Mouse (Mus musculus): ENCODE results near the gene Ucp1.
"Not testable (repeated sequence)": the region's sequence is repeated elsewhere in the genome, so short reads cannot be mapped to it uniquely, and the experiment has no call there.

Ucp1 gene

DNA sequence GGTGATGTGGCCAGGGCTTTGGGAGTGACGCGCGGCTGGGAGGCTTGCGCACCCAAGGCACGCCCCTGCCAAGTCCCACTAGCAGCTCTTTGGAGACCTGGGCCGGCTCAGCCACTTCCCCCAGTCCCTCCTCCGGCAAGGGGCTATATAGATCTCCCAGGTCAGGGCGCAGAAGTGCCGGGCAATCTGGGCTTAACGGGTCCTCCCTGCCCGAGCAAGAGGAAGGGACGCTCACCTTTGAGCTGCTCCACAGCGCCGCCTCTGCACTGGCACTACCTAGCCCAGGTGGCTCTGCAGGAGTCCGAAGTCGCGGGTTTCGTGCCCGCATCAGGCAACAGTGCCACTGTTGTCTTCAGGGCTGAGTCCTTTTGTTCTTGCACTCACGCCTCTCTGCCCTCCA lies at the start of gene Ucp1:
Gene Ucp1, plus strand, starts transcription at position 177 of the 400 bp plus-strand sequence.
- no peak for DNase-seq

GRCm38 (mm10) chr8:83244151-83244550 lies 46.0 kb upstream of the Ucp1 start:
- peak; percentile 93 for DNase-seq

DNA sequence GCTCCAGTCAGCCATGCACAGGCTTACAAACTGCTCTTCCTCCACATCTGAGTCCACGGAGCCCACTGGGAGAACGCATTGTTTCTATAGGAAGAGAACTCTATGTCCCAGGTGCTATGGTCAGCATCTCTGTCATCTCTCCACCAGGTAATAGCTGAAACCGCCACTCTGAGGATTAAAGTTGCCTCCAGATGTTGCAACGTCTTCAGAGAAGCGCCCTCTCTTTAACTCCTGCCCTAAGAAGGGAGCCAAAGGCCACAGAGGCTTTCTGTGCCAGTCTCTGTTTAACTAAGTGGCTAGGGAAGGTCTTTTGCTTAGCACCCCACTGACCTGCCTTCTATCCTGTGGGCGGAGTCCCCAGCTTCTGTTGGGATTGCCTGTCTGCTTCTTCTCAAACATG lies 39.3 kb upstream of the Ucp1 start:
- DNase-seq, result no peak

GRCm38 (mm10) chr8:83251362-83252246 lies 38.5 kb upstream of the Ucp1 start:
- peak; percentile 73 for DNase-seq

- no peak for DNase-seq
Measured at GRCm38 (mm10) chr8:83252791-83253190, 37.4 kb upstream of the Ucp1 start.

DNA sequence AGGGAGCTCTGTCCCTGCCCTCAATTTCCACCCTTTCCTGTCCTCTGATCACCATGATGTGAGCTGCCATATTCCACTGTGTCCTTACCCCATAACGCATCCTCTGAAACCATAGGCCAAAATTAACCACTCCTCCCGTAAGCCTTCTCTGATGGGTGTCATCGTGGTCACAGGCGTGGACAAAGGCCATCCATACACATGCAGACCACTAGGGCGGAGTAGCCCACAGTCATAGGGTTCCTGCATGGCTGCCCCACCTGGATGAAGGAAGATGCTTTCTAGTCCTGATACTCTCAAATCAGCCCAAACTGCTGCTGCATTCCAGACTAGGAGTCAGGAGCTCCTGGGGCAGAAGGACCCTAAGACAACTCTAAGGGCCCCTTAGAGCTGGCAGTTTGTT lies 32.5 kb upstream of the Ucp1 start:
- no peak for DNase-seq

- peak; percentile 87 for DNase-seq
Measured at GRCm38 (mm10) chr8:83260418-83261215, 29.5 kb upstream of the Ucp1 start.

- no peak for DNase-seq
Measured at GRCm38 (mm10) chr8:83271172-83271571, 19.0 kb upstream of the Ucp1 start.

- no peak for DNase-seq
Measured at GRCm38 (mm10) chr8:83272464-83272863, 17.7 kb upstream of the Ucp1 start.

DNA sequence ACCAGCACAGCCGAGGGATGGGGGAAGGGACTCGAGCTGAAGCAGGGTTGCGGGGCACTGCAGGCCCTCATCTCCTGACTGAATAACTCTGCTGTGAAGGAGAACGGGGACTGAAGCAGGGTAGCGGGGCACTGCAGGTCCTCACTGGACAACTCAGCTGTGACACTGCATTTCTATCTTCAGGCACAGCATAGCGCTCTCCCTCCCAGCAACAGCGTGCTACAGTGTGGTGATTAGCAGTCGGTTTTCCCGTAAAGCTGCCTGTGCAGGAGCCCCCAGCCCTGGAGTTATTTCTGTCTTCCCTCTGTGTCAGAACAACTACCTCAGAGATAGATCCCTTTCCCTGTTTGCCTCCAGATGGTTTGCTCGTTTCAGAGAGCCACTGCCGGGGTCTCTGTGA lies 15.7 kb upstream of the Ucp1 start:
- DNase-seq, result no peak

DNA sequence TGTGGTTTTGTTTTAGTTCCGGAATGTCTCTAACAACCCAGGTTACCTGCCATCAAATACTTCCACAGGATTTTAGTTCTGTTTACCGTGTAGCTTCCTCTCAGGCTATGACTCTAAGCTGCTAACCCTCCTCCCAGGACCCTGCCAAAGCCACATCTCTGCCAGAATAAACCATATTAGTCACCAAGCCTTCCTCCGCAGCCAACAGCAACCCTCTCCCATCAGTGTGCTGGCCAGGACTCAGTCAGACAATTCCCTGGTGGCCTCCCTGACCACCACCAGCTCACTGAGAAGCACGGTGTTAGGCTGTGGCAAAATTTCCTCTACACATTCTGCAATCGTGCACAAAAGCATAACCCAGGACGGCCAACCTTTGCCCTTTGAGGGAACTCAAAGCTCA lies 11.7 kb upstream of the Ucp1 start:
- peak; percentile 96 for DNase-seq

DNA sequence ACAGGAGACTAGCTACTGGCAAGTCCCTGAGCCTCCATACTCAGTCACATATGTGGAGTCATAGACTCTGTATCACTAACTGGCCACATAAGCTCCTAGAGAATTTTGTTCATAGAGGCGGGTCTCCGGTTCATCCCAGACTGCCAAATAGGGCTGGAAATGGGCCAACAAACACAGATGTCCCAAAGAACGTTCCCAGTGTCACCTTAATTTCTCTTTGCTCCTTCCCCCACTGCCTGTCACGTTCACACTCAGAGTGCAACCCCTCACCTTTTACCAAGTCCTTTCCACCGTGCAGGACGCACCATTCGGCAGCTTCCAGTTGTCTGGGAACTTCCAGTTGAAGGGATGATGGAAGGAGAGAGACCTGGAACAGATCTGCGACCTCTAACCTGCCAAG lies 4.8 kb upstream of the Ucp1 start:
- peak; percentile 78 for DNase-seq

DNA sequence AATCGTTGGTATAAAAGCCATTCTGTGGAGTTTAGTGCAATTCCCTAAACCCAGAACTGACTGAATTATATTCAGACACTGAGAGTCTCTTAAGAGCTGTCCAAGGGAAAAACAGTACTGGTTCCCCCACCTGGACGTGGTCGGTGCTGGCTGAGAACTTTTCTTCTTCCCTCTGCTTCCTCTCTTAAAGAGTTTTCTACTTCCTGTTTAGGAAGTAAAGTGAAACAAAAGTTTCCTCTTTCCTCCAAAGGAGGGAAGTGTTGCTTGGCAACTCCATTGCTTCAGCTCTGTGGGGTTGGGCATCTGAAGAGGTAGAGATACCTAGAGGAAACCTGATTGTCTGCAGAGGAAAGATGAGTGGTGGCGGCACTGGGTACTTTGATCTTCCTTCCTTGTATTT lies 7.2 kb downstream of the Ucp1 start:
- DNase-seq, result no peak

DNA sequence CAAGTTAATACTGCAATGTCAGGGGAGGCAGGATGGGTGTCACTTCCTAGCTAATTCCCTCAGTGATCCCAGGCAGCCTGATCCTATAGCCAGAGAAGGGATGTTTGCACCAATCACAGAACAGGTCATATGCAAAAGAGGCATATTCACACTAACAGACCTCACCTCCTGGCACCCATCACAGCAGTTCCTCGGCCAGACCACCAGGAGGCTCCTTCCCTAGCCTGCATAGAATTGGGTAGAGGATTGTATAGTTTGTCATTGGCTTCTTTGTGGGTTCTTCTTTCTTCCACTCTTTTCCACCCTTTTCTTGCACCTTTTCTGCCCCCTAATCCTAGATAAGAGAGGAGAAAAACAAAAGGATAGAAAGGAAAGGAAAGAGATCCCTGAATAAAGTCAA lies 10.0 kb downstream of the Ucp1 start:
- DNase-seq, result no peak

GRCm38 (mm10) chr8:83304946-83305345 lies 14.8 kb downstream of the Ucp1 start:
- DNase-seq, result peak; percentile 43

DNA sequence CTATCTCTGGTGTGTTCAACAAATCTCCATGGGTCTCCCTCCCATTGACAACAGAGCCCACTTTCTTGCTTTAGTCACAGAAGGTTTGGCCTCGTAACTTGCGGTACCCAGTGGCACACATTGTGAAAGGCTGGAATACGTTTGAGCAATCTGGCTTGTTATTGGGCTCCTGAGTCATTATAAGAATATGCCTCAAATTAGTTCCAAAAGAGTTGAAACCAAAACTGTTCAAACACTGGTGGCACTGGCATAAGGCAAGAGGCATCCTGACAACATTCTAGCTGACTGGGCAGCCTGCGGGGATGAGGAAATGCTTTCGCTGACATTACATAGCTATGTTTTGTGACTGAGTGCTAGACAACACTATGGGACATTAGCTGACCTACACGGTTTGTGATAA lies 19.7 kb downstream of the Ucp1 start:
- DNase-seq, result no peak

DNA sequence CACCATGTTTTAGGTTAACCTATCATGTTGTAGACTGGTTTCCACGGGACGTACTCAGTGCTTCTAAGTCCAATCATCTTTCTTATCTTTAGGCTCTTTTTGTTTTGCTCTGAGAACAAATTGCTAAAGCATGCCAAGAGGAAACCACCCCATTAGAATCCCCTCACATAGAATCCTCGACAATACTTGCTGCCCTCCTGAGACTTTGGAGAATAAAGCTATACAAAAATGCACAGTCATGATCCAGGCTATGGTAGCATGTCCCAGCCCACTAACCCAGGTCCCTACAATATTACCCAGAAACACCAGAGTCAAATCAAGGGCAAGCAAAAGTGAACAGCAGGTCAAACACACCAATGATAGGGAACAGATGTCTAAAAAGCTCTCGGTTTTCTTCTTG lies 24.9 kb downstream of the Ucp1 start:
- DNase-seq, result not testable (repeated sequence)

DNA sequence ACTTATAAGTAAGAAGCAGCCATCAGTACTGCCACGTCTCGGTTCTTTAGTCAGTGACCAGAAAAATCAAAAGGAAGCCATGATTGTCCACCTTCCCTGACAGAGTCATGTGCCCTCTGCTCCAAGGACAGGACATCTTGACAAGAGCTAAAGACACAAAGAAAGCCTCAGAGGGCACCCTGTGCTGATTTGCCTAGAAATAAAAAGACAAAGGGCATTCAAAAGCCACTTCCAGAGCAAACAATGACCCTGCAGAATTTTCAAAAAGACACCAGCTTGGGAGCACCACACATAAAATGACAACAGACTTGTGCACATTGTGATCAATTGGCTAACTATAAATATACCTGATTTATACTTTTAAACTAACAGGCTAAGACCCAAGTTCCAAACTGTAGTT lies 25.5 kb downstream of the Ucp1 start:
- no peak for DNase-seq

- DNase-seq, result no peak
Measured at GRCm38 (mm10) chr8:83320543-83320942, 30.4 kb downstream of the Ucp1 start.

GRCm38 (mm10) chr8:83322374-83322773 lies 32.2 kb downstream of the Ucp1 start:
- DNase-seq, result no peak

DNA sequence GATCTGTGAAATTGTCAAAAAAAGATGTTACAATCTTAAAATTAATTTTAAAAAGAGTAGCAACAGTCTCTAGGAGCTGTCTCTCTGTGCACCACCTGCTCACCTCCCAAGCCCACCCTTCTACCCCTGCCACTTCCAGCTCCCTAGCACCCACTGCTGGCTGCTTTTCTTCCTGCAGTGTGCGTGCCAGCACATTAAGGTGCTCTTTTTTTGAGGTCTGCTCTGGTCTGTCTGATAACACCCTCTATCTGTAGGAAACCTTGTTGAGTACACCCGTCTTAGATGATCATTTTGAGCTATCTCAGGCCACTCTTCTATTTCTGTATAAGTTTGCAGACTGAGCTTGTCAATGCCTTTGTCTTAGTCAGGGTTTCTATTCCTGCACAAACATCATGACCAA lies 32.9 kb downstream of the Ucp1 start:
- no peak for DNase-seq

GRCm38 (mm10) chr8:83327889-83328288 lies 37.7 kb downstream of the Ucp1 start:
- no peak for DNase-seq

- no peak for DNase-seq
Measured at GRCm38 (mm10) chr8:83331567-83331898, 41.4 kb downstream of the Ucp1 start.

All from heart, adult 11 months (tissue).